Mouse (Mus musculus) heart, adult 9 months (tissue): ENCODE data around the gene Ceacam19.
A peak's percentile ranks its signal among the peaks of the same experiment; 100 is the strongest.
"Not testable (repeated sequence)": the region's sequence is repeated elsewhere in the genome, so short reads cannot be mapped to it uniquely, and the experiment has no call there.

ENCODE experiments used
- DNase-seq, 2 experiments: peaks; one replicate each; pipeline ENCODE4 v3.0.0; 2022; ENCODE audit warnings: low spot score in 2 of 2

Gene Ceacam19

DNA sequence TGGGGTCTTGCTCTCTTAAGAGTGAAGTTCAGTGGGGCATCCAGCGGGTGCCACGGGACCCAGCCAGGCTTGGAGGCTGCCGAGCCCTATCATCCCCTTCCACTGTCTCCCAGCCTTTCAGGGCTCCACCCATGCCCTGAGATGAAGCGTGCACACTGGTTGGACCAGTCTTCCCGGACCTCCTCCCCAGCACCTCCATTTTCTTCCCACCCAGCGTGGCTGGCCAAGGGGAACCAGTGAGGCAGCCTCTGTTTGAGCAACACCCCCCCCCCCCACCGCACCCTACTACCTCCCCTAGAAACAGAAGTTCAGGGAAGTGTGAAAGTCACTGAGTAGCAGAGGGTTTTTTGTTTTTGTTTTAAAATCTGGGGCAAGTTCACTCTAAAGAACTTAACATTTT lies at the start of gene Ceacam19:
Gene Ceacam19, minus strand, starts transcription at position 117 of the 400 bp plus-strand sequence.
- DNase-seq = no peak

- no peak for DNase-seq
Observed at GRCm38 (mm10) chr7:19937229-19937821, 49.6 kb upstream of the Ceacam19 start.

DNA sequence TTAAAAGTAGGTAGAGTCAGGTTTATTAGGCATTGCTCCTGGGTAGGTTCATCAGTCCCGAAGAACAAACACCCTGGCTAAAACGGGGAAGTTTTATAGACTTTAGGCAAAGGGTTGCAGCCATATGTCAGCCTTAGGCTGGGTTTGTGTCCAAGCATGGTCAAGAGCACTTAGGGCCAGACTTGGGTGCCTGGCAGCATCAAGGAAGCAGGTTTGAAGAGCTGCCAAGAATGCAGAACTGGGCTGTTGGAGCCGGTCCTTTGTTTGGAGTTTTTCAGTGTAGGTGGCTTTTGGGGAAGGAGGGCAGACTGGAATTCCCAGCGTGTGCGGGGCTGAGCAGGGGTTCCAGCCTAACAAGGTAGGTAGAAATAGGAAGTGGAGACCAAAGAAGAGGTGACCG lies 48.2 kb upstream of the Ceacam19 start:
- DNase-seq = peak; percentile 48

- DNase-seq = peak; percentile 75
Observed at GRCm38 (mm10) chr7:19935171-19935751, 47.5 kb upstream of the Ceacam19 start.

GRCm38 (mm10) chr7:19932877-19933809 lies 45.4 kb upstream of the Ceacam19 start:
- peak; percentile 74 to 89 for DNase-seq

- no peak for DNase-seq
Observed at GRCm38 (mm10) chr7:19932133-19932876, 44.5 kb upstream of the Ceacam19 start.

DNA sequence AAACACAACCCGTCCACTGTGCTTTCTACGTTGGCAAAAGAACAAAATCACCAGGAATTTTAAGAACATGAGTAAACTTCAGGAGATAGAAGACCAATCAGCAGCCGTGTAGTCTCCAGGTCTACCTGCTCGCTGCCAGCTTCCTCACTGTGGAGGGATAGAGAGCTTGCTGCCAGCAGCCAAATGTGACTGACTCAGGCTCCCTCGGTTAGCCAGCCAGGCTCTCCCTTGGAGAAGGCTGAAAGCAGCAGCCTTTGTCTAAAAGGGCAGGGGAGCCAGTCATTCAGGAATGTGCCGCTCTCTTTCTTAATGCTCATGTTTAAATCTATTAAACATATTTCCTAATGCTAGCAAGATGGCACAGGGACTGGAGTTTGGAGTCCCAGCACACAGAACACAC lies 42.7 kb upstream of the Ceacam19 start:
- not testable (repeated sequence) for DNase-seq

GRCm38 (mm10) chr7:19928486-19928885 lies 40.7 kb upstream of the Ceacam19 start:
- no peak for DNase-seq

DNA sequence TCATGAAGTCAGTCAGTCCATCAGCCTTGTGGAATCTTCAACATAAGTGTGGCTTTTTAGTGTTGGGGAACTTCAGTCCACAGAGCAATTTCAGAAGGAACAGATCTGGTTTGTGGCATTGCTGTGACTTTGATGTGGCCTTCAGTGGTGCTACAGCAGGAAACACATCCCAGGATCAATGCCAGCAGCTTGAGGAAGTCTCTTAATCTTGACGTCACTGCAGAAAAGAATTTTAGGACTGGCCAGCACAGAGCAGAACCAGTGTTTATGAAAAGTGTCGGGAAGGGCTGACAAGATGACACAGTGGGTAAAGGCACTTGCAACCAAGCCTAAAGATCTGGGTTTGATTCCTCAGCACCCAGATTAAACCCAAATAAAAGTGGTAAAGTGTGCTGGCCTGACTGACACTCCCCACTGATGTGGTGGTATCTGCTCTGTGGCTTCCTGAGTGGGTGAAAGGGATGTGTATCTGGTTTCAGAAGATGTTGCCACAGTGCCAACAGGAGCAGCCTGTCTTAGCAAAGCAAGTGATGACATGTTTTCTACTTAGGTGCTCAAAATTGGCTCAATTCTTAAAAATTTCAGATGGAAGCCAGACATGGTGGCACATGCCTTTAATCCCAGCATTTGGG lies 39.2 kb upstream of the Ceacam19 start:
- DNase-seq = peak; percentile 47 to 51

- DNase-seq = no peak
Observed at GRCm38 (mm10) chr7:19925376-19925775, 37.6 kb upstream of the Ceacam19 start.

GRCm38 (mm10) chr7:19923797-19924196 lies 36.0 kb upstream of the Ceacam19 start:
- no peak for DNase-seq

DNA sequence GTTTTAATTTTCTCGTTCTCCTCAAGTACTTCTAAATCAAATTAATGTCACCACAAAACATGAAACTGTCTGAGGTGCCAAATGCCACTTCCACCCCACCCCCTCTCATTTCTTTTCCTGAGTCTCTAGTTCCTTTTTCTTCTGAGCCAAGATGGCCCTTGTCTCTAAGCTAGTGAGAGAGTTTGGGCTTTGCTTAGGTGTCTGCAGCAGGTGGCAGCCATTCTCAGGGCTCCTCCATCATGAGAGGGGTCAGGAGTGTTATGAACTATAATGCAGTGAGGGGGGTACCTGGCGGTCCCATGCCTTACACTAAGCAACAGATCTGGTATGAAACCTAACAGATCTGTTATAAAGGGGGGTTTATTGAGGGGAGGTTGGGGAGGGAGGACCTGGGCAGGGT lies 35.6 kb upstream of the Ceacam19 start:
- DNase-seq = no peak

- DNase-seq = peak; percentile 87 to 88
Observed at GRCm38 (mm10) chr7:19920506-19921261, 32.9 kb upstream of the Ceacam19 start, which contains the start of gene Pvr. TSS of gene Pvr (minus strand) at chr7:19921160.

GRCm38 (mm10) chr7:19920166-19920505 lies 32.4 kb upstream of the Ceacam19 start:
- no peak for DNase-seq

DNA sequence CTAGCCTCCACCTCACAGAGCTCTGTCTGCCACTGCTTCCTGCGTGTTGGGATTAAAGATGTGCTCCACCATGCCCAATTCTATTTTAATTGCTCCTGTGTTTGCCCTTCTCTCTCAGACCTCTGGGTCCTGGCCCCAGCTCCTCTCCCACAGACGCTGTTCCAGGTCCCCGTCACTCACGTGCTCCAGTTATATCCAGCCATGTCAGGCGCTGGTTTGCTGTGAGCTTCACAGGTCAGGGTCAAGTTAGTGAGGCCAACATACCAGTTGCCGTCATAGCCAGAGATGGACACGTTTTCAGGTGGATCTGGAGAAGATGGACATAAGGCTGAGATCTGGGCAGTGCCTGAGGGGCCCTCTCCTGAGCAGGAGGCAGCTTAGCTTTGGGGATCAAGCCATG lies 26.8 kb upstream of the Ceacam19 start:
- no peak for DNase-seq

GRCm38 (mm10) chr7:19911695-19912524 lies 24.1 kb upstream of the Ceacam19 start:
- no peak for DNase-seq

DNA sequence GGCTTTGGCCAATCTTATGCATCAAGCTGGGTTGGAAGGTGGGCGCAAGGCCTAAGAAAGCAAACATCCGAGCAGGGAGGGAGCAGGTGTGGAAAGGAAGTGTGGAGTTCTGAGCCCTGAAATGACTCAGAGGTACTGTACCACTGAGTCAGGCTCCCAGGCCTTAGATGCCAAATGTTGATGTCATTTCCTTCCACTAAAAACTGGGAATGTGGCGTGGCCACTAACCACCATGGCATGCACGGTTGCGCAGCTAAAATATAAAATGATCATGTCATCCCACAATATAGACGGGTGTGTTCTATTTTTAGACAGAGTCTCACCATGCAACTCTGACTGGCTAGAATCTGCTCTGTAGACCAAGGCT lies 23.5 kb upstream of the Ceacam19 start:
- DNase-seq = no peak

DNA sequence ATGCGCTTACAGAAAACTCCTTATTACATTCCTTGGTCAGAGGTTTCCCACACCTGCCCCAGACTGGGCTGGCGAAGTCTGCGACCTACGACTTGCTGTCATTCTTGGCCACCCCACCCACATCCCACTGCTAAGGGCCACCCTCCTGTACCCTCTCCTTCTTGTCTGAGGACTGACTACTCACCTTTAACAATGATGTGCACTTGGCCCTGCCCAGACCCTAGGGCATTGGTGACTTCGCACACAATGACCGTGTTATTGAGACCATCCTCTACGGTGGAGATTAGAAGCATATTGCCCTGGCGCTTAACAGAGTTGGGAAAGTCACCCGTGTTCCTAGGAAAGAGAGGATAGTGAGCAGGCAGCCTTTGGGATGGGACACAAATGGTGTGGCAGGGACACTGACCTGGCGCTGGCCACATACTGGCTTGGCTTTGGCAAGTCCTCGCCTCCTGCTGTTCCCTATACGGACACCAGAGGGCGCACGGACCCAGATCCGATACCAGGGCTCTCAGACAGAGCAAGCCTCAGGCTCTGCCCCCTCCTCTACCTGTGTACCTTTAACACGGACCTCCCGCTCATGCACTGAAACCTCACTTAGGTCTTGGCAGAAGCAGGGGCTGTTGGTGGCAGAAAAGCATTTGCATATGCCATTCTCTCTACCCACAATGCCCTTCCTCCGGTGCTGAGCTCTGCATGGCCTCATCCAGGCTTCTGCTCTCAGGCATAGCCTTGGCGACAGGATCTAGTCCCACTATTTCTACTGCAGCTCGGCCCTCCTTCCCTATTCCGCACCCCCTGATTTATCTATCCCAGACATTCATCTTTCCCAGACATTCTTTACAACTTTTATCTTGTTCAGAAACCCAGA lies 22.9 kb upstream of the Ceacam19 start:
- DNase-seq = peak; percentile 52 to 82

GRCm38 (mm10) chr7:19889881-19890280 lies 2.1 kb upstream of the Ceacam19 start:
- no peak for DNase-seq
